Mouse (Mus musculus): ENCODE measurements around the gene Nova2. TPM values are rescaled to one million over a fixed set of nuclear protein-coding genes. Genes with fewer than 3 reads are reported as not detected.

Nova2 gene
- polyA plus RNA-seq, 1 experiment from 2014 or later = 0.53 TPM

DNA sequence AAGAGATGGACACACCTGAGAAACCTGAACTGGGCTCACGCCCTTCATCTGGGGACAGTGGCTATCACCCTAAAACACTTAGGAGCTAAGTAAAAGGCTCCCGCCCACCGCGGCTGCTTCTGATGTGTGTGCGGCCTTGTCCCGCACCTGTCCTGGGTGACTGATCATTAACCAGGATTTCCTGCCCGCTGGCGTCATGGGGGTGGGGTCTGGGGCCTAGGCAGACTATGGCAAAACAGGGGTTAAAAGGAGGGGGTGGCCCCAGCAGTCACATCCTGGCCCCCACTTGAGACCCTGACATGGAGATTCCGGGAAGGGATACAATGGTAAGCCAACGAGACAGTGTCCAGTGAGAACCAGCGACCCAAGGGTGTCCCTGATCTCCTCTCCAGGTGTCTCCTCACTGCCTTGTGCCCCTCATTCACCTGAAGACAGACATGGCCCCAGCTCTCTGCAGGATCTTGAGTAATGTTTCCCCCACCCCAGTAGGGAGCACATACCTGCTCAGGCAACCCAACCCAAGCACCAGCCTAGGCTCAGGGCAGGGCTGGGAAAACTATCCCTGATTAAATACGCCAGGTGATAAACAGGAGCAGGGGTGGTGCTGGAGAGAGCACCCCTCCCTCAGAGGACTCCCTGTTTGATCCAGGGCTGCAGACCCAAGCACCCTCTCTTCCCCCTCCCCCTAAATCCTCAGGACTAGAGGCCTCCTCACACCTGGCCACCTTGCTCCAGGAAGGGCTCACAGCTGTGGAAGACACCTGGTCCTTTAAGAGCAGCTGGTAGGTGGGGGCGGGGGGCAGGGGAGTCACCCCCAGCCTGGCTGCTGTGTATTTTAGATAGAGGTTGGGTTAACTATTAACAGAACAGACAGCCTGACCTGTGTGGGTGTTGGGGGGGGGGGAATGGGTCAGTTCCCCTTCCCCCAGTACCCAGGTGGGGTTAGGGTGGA, 81.6 kb downstream of the Nova2 start:
- Histone ChIP-seq H3K27me3 (ENCODE audit: insufficient read depth, poor library complexity, severe bottlenecking) (no peaks in the 10 kb centered on the region), H3K4me3 (no peak overlapping the region), H3K9me3 (no peaks in the 10 kb centered on the region), H3K27ac (no peak overlapping the region), H3K4me1 (peaks cover 53% of the 10 kb centered on the region), H3K36me3 (peaks cover 26% of the 10 kb centered on the region)
- DNase-seq (ENCODE audit: low spot score) = no peak
- 70% methylated on average over 13 of the region's 13 CpGs for WGBS

DNA sequence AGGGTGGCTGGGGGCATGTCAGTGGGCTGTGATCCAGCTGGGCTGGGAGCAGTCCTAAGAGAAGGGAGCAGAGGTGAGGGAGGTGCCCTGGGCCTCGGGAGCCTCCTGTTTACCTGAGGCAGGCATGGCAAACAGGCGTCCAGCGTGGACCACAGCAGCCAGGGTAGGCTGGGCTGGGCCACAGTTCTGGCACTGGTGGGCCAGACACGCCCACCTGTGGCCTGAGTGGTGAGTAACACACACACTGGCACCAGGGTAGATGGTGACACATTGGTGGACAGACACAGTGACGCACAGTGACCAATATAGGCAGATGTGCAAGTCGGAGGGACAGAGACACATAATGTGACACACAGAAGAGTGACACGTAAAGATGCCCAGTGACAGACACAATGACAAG, 84.9 kb downstream of the Nova2 start:
- no peaks in the 10 kb centered on the region for H3K27me3 ChIP-seq (ENCODE audit: insufficient read depth, poor library complexity, severe bottlenecking)
- no peak overlapping the region for H3K4me3 ChIP-seq
- peaks cover 18% of the 10 kb centered on the region for H3K36me3 ChIP-seq
- H3K9me3 ChIP-seq = no peaks in the 10 kb centered on the region
- no peak overlapping the region for H3K27ac ChIP-seq
- H3K4me1 ChIP-seq = peaks cover 52% of the 10 kb centered on the region
- no peak for DNase-seq (ENCODE audit: low spot score)
- 76% methylated on average over 7 of the region's 7 CpGs for WGBS

DNA sequence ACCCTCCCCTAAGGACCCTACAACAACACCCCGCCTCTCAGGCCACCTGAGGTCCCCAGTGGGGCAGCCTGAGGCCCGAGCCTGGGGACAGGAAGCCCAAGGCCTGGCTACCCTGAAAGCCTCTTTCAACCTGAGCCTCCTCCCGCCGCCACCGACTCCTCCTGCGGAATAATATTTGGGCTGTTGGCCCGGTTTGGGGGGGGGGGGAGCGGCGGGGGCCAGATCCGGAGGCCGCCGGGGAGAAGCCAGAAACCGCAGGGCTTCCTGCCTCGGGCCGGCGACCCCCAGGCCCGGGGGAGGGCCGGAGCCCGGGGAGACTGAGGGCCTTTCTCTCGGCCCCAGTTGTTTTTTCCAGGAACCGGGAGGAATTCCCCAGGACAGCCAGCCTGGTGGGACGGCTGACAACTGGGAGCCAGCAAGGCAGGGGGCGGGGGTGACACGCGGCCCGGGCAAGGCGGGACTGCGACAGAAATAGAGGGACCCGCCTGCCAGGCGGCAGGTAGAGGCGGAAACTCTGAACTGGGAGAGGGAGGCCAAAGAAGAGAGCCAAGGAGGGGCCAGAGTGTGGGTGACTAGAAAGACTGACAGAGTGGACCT, 86.4 kb downstream of the Nova2 start:
- WGBS = under 1% methylated on average over 30 of the region's 31 CpGs
- H3K9me3 ChIP-seq = no peaks in the 10 kb centered on the region
- DNase-seq (ENCODE audit: low spot score) = no peak
- H3K27ac ChIP-seq = peak overlapping the region; percentile 94
- peaks cover 37% of the 10 kb centered on the region for H3K4me1 ChIP-seq
- no peaks in the 10 kb centered on the region for H3K27me3 ChIP-seq (ENCODE audit: insufficient read depth, poor library complexity, severe bottlenecking)
- peak overlapping the region; percentile 65 for H3K4me3 ChIP-seq
- peaks cover 5% of the 10 kb centered on the region for H3K36me3 ChIP-seq

DNA sequence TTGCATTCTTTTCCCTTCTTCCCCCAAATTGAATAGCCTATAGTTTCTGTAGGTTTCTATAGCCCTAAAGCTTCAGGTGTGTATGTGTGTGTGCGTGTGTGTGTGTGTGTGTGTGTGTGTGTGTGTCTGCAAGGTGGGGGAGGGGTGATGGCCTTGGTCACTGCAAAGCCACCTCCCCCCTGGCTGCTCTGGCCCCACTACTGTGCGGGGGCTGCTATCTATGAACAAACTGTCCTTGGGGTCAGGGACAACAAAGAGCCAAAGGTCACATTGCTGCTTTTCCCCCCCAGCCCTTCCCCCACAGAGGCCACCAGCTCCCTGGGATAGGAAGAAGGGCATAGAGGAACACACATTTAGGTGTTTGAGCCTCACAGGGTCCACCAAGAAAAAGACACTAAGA, 87.2 kb downstream of the Nova2 start:
- Histone ChIP-seq H3K9me3 (no peaks in the 10 kb centered on the region), H3K27ac (peak overlapping the region; percentile 24; the same call in 1 of the 2 replicates), H3K4me1 (peaks cover 30% of the 10 kb centered on the region), H3K36me3 (no peaks in the 10 kb centered on the region), H3K4me3 (peak overlapping the region; percentile 65; the same call in 1 of the 2 replicates), H3K27me3 (ENCODE audit: insufficient read depth, poor library complexity, severe bottlenecking) (no peaks in the 10 kb centered on the region)
- 25% methylated on average over 2 of the region's 2 CpGs for WGBS
- no peak for DNase-seq (ENCODE audit: low spot score)

DNA sequence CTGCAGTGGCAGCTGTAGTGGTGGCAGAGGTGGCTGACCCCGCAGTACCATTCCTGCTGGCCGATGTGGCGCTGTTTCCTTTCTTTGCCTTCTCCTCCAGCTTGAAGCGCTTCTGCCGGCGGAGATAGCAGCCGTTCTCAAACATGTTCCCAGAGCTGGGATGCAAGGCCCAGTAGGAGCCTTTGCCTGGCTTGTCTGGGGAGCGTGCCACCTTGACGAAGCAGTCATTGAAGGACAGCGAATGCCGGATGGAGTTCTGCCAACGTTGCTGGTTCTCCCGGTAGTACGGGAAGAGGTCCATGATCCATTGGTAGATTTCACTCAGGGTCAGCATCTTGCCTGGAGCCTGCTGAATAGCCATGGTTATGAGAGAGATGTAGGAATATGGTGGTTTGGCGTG, 88.8 kb downstream of the Nova2 start:
- Histone ChIP-seq H3K9me3 (no peaks in the 10 kb centered on the region), H3K27me3 (ENCODE audit: insufficient read depth, poor library complexity, severe bottlenecking) (no peaks in the 10 kb centered on the region), H3K27ac (0 out of 2 replicates have a peak overlapping the region, but pooled peaks have one; percentile 16), H3K4me3 (no peak overlapping the region), H3K4me1 (peaks cover 30% of the 10 kb centered on the region), H3K36me3 (no peaks in the 10 kb centered on the region)
- no peak for DNase-seq (ENCODE audit: low spot score)
- WGBS = 50% methylated on average over 15 of the region's 15 CpGs

Other genes with a start within 250 kb of the Nova2 start
- not detected in 2 replicates for gene Psg20, start 239.7 kb upstream of the Nova2 start, polyA plus RNA-seq (2016; fragmentation: Nextera tagmentation; extraction: Ambion mirVana)
- gene Psg22, start 207.8 kb upstream of the Nova2 start, polyA plus RNA-seq (2016; fragmentation: Nextera tagmentation; extraction: Ambion mirVana) = not detected in 2 replicates
- not detected in 2 replicates for gene Psg19, start 127.4 kb upstream of the Nova2 start, polyA plus RNA-seq (2016; fragmentation: Nextera tagmentation; extraction: Ambion mirVana)
- gene Psg17, start 104.3 kb upstream of the Nova2 start, polyA plus RNA-seq (2016; fragmentation: Nextera tagmentation; extraction: Ambion mirVana) = not detected in 2 replicates
- gene Mill2, start 85.9 kb upstream of the Nova2 start, polyA plus RNA-seq (2016; fragmentation: Nextera tagmentation; extraction: Ambion mirVana) = 0.04 and 0.21 TPM in 2 replicates
- gene Pglyrp1, start 54.6 kb upstream of the Nova2 start, polyA plus RNA-seq (2016; fragmentation: Nextera tagmentation; extraction: Ambion mirVana) = 0.26 and 0.43 TPM in 2 replicates
- gene Ccdc61, start 15.5 kb upstream of the Nova2 start, polyA plus RNA-seq (2016; fragmentation: Nextera tagmentation; extraction: Ambion mirVana) = 26.9 and 29.4 TPM in 2 replicates
- gene Nanos2, start 61.5 kb downstream of the Nova2 start, polyA plus RNA-seq (2016; fragmentation: Nextera tagmentation; extraction: Ambion mirVana) = not detected in 2 replicates
- 2.1 and 3.3 TPM in 2 replicates for gene Mypop, start 65.4 kb downstream of the Nova2 start, polyA plus RNA-seq (2016; fragmentation: Nextera tagmentation; extraction: Ambion mirVana)
- 14.9 and 27.0 TPM in 2 replicates for gene Irf2bp1, start 78.2 kb downstream of the Nova2 start, polyA plus RNA-seq (2016; fragmentation: Nextera tagmentation; extraction: Ambion mirVana)
- 0.36 and 8.6 TPM in 2 replicates for gene Foxa3, start 97.7 kb downstream of the Nova2 start, polyA plus RNA-seq (2016; fragmentation: Nextera tagmentation; extraction: Ambion mirVana)
- 34.0 and 44.5 TPM in 2 replicates for gene Sympk, start 98.5 kb downstream of the Nova2 start, polyA plus RNA-seq (2016; fragmentation: Nextera tagmentation; extraction: Ambion mirVana)
- gene Rsph6a, start 128.8 kb downstream of the Nova2 start, polyA plus RNA-seq (2016; fragmentation: Nextera tagmentation; extraction: Ambion mirVana) = not detected in 2 replicates
- 14.8 and 18.0 TPM in 2 replicates for gene Dmwd, start 150.3 kb downstream of the Nova2 start, polyA plus RNA-seq (2016; fragmentation: Nextera tagmentation; extraction: Ambion mirVana)
- 16.9 and 17.7 TPM in 2 replicates for gene Dmpk, start 158.0 kb downstream of the Nova2 start, polyA plus RNA-seq (2016; fragmentation: Nextera tagmentation; extraction: Ambion mirVana)
- gene Six5, start 168.7 kb downstream of the Nova2 start, polyA plus RNA-seq (2016; fragmentation: Nextera tagmentation; extraction: Ambion mirVana) = 5.7 and 6.1 TPM in 2 replicates
- gene Gm4969, start 192.5 kb downstream of the Nova2 start, polyA plus RNA-seq (2016; fragmentation: Nextera tagmentation; extraction: Ambion mirVana) = 1.7 and 2.1 TPM in 2 replicates
- gene Fbxo46, start 194.0 kb downstream of the Nova2 start, polyA plus RNA-seq (2016; fragmentation: Nextera tagmentation; extraction: Ambion mirVana) = 12.2 and 13.1 TPM in 2 replicates
- gene Qpctl, start 223.4 kb downstream of the Nova2 start, polyA plus RNA-seq (2016; fragmentation: Nextera tagmentation; extraction: Ambion mirVana) = 10.8 and 12.1 TPM in 2 replicates
- 132 and 142 TPM in 2 replicates for gene Snrpd2, start 223.8 kb downstream of the Nova2 start, polyA plus RNA-seq (2016; fragmentation: Nextera tagmentation; extraction: Ambion mirVana)
- gene Gipr, start 240.2 kb downstream of the Nova2 start, polyA plus RNA-seq (2016; fragmentation: Nextera tagmentation; extraction: Ambion mirVana) = 9.7 and 12.8 TPM in 2 replicates